ENCODE assay signal across 8 mouse cellular contexts in the genomic region with DNA sequence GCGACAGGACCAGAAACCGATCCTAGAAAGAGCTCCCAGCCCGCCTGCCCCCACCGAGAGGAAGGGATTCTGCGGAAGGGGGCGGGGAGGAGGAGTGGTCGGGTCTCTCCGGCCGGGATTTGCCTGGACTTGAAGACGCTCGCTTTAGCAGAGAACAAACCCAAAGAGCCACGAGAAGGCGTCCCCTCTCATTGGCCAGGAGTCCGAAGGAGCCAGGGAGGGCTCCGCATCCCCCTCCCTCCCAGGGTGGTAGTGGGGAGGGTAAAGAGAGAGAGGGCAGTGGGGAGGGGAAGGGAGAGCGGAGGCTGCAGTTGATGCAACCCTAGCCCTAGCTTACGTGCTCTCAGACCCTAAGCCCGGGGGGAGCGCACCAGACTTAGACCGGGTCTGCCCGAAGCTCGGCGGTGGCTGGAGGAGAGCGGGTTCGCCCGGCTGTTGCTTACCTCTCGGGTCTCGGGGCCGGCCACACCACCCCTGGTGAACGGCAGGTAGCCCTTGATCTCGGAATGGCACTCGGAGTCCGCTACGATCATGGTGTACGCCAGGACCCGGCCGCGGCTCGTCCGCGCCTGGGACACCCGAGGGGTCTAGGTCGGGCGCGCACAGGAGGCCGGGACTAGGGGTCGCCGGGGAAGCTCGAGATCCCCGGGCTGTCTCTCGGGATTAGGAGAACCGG. TPM values are rescaled to one million over a fixed set of nuclear protein-coding genes. Genes with fewer than 3 reads are reported as not detected.
DNase-seq lines count a peak whose midpoint lies in the region; ATAC-seq and TF ChIP-seq lines count a peak whose summit lies in the region.

No protein-coding gene starts in this region.

- TF ChIP-seq CTCF in Patski (IDR thresholded peaks at IDR 0.05): no peak

- POLR2A ChIA-PET in Patski (lab: Charles Lee): interaction anchor here (0.5 to 1.6 kb wide), 5 partner anchors 35 to 325 kb away, joined by 3 to 4 read pairs (median 3); no protein-coding TSS in a partner anchor

- under 1% methylated on average over 52 of the region's 52 CpGs for WGBS in hindbrain, embryonic 10.5 days

- peak overlapping the region; percentile 89 for H3K27ac ChIP-seq in hindbrain, embryonic 10.5 days

- in situ Hi-C loops in Patski (cut with MboI; ENCODE audit: low pct_unique_long_range_greater_than_20kb): loop anchor here (5.0 to 10.0 kb wide), 4 partner anchors 47 to 215 kb away; partner anchors contain the start of genes Med18, Phactr4 and Rcc1

- CTCF ChIA-PET in Patski (lab: Charles Lee): interaction anchor here (0.6 kb wide), 1 partner anchor 46 kb away, joined by 3 read pairs; the partner anchor contains the start of gene Med18

- peak overlapping the region; percentile 86 for H3K4me3 ChIP-seq in hindbrain, embryonic 10.5 days

- H3K9me3 ChIP-seq in hindbrain, embryonic 10.5 days: no peaks in the 10 kb centered on the region

- H3K36me3 ChIP-seq in hindbrain, embryonic 10.5 days: no peaks in the 10 kb centered on the region

- peak; percentile 64 for DNase-seq in Patski (ENCODE audit: low read depth, low spot score)
- peak; percentile 71 for DNase-seq in cerebellum, adult 9-11 months
- DNase-seq in hindbrain, embryonic 10.5 days (ENCODE audit: low spot score): peak; percentile 89
- peak; percentile 63 to 76 for DNase-seq in layer of hippocampus, postnatal 10 days (ENCODE audit: low spot score in 2 of 2)
- DNase-seq in lung, postnatal 36 days: peak; percentile 88
- peak; percentile 63 for DNase-seq in right cerebral cortex, adult 18-20 months
- DNase-seq in yolk sac, embryonic 10.5 days (ENCODE audit: low spot score): peak; percentile 93

- peak; percentile 63 for ATAC-seq in Patski
- peak; percentile 53 for ATAC-seq in frontal cortex, adult (ENCODE audit: low TSS enrichment)

- H3K27me3 ChIP-seq in Patski: no peaks in the 10 kb centered on the region
- H3K27me3 ChIP-seq in hindbrain, embryonic 10.5 days (ENCODE audit: insufficient read depth, poor library complexity, severe bottlenecking): peaks cover 11% of the 10 kb centered on the region

- H3K4me1 ChIP-seq in hindbrain, embryonic 10.5 days (replicated peaks): peaks cover 56% of the 10 kb centered on the region

RNA-seq across cellular contexts. Expression of gene Sesn2, which starts 0.5 kb away (rescaled TPM):
- polyA plus RNA-seq in Patski (2021): 22.4 TPM
- polyA plus RNA-seq in hindbrain, embryonic 10.5 days (2016; fragmentation: Nextera tagmentation; extraction: Ambion mirVana): 12.9 and 13.0 TPM in 2 replicates
- 10 to 100 TPM; 15.3 to 16.1 TPM for total RNA-seq in layer of hippocampus, postnatal 10 days (2021)

RNA-seq across cellular contexts. Expression of gene Atpif1, which starts 23.7 kb away (rescaled TPM):
- polyA plus RNA-seq in Patski (2021): 393 TPM
- polyA plus RNA-seq in hindbrain, embryonic 10.5 days (2016; fragmentation: Nextera tagmentation; extraction: Ambion mirVana): 1,033 and 1,169 TPM in 2 replicates
- total RNA-seq in layer of hippocampus, postnatal 10 days (2021): 100 to 1,000 TPM; 649 to 727 TPM

RNA-seq across cellular contexts. Expression of gene Dnajc8, which starts 25.6 kb away (rescaled TPM):
- polyA plus RNA-seq in Patski (2021): 149 TPM
- 202 and 214 TPM in 2 replicates for polyA plus RNA-seq in hindbrain, embryonic 10.5 days (2016; fragmentation: Nextera tagmentation; extraction: Ambion mirVana)
- total RNA-seq in layer of hippocampus, postnatal 10 days (2021): 10 to 100 TPM; 90.4 to 93.7 TPM

RNA-seq across cellular contexts. Expression of gene Med18, which starts 46.0 kb away (rescaled TPM):
- polyA plus RNA-seq in Patski (2021): 6.3 TPM
- polyA plus RNA-seq in hindbrain, embryonic 10.5 days (2016; fragmentation: Nextera tagmentation; extraction: Ambion mirVana): 29.0 and 33.3 TPM in 2 replicates
- 10 to 100 TPM in 1 of 2 experiments, 1 to 10 TPM in 1; 9.8 to 10.8 TPM for total RNA-seq in layer of hippocampus, postnatal 10 days (2021)

RNA-seq across cellular contexts. Expression of gene Ptafr, which starts 54.1 kb away (rescaled TPM):
- polyA plus RNA-seq in Patski (2021): not detected
- 0.42 and 0.81 TPM in 2 replicates for polyA plus RNA-seq in hindbrain, embryonic 10.5 days (2016; fragmentation: Nextera tagmentation; extraction: Ambion mirVana)
- total RNA-seq in layer of hippocampus, postnatal 10 days (2021): 1 to 10 TPM; 1.0 to 1.3 TPM

Comparison
In these comparisons a context has a peak if more than half of its experiments do, and no peak if none do; other contexts are left out.
1. Peak in every context shown above with its lines: DNase-seq, ATAC-seq, H3K4me3 ChIP-seq and H3K27ac ChIP-seq.